Mouse (Mus musculus): ENCODE results near the gene Birc3. TPM values are rescaled to one million over a fixed set of nuclear protein-coding genes. Genes with fewer than 3 reads are reported as not detected.
"Not testable (repeated sequence)": the region's sequence is repeated elsewhere in the genome, so short reads cannot be mapped to it uniquely, and the experiment has no call there.

Gene Birc3
- total and polyA plus RNA-seq, 3 experiments: 11.6 to 26.5 TPM; not detected in 1

GRCm38 (mm10) chr9:7891796-7892195, 18.8 kb upstream of the Birc3 start:
- not testable (repeated sequence) for H3K79me2 ChIP-seq (ENCODE audit: control insufficient read depth, insufficient read depth, low read length, poor library complexity); H3K4me3 ChIP-seq (ENCODE audit: control insufficient read depth in 1 of 2, insufficient read depth in 1 of 2, low read depth in 2 of 2, low read length in 2 of 2); DNase-seq (ENCODE audit: low read depth, low spot score); H3K9ac ChIP-seq (ENCODE audit: control insufficient read depth, low read depth, low read length, poor library complexity, severe bottlenecking); H3K27me3 ChIP-seq (ENCODE audit: control insufficient read depth in 1 of 2, insufficient read depth in 2 of 2, low read length in 2 of 2); H3K4me1 ChIP-seq (ENCODE audit: control insufficient read depth in 1 of 2, insufficient read depth in 2 of 2, low read length in 2 of 2); H3K27ac ChIP-seq (ENCODE audit: control insufficient read depth, low read depth, low read length); H3K36me3 ChIP-seq (ENCODE audit: control insufficient read depth in 1 of 2, insufficient read depth in 2 of 2, low read length in 2 of 2); H3K9me3 ChIP-seq (replicated peaks; ENCODE audit: insufficient read depth, low read length)

GRCm38 (mm10) chr9:7891177-7891576, 18.2 kb upstream of the Birc3 start:
- Histone ChIP-seq H3K27me3 (ENCODE audit: control insufficient read depth in 1 of 2, insufficient read depth in 2 of 2, low read length in 2 of 2) (no peaks in the 10 kb centered on the region; a peak in 3 of 4 replicates), H3K4me1 (ENCODE audit: control insufficient read depth in 1 of 2, insufficient read depth in 2 of 2, low read length in 2 of 2) (no peaks in the 10 kb centered on the region), H3K4me3 (ENCODE audit: control insufficient read depth in 1 of 2, insufficient read depth in 1 of 2, low read depth in 2 of 2, low read length in 2 of 2) (no peak overlapping the region), H3K27ac (ENCODE audit: control insufficient read depth, low read depth, low read length) (no peak overlapping the region), H3K9me3 (replicated peaks; ENCODE audit: insufficient read depth, low read length) (no peaks in the 10 kb centered on the region), H3K36me3 (ENCODE audit: control insufficient read depth in 1 of 2, insufficient read depth in 2 of 2, low read length in 2 of 2) (no peaks in the 10 kb centered on the region), H3K9ac (ENCODE audit: control insufficient read depth, low read depth, low read length, poor library complexity, severe bottlenecking) (no peak overlapping the region), H3K79me2 (ENCODE audit: control insufficient read depth, insufficient read depth, low read length, poor library complexity) (no peaks in the 10 kb centered on the region)
- TF ChIP-seq NRF1 (IDR thresholded peaks at IDR 0.05; ENCODE audit: insufficient read depth, low read depth, low read length, poor library complexity, severe bottlenecking): no peak
- no peak for TF ChIP-seq UBTF (IDR thresholded peaks at IDR 0.05; ENCODE audit: borderline replicate concordance, insufficient read depth, low read depth, low read length)
- TF ChIP-seq JUND (IDR thresholded peaks at IDR 0.05; ENCODE audit: low read depth, low read length): no peak
- TF ChIP-seq BHLHE40 (IDR thresholded peaks at IDR 0.05; ENCODE audit: borderline replicate concordance, low read depth, low read length): no peak
- no peak for TF ChIP-seq CHD2 (IDR thresholded peaks at IDR 0.05; ENCODE audit: low read length)
- no peak for TF ChIP-seq TAL1 (IDR thresholded peaks at IDR 0.05; ENCODE audit: low read length)
- TF ChIP-seq GATA1 (IDR thresholded peaks at IDR 0.05; ENCODE audit: low read depth, low read length): no peak
- DNase-seq (ENCODE audit: low read depth, low spot score): no peak

- H3K4me1 ChIP-seq (ENCODE audit: control insufficient read depth in 1 of 2, insufficient read depth in 2 of 2, low read length in 2 of 2): no peaks in the 10 kb centered on the region
- peaks cover 0 to 4% of the 10 kb centered on the region in 2 experiments; a peak in 2 of 4 replicates for H3K27me3 ChIP-seq (ENCODE audit: control insufficient read depth in 1 of 2, insufficient read depth in 2 of 2, low read length in 2 of 2)
- H3K36me3 ChIP-seq (ENCODE audit: control insufficient read depth in 1 of 2, insufficient read depth in 2 of 2, low read length in 2 of 2): no peaks in the 10 kb centered on the region
- TF ChIP-seq BHLHE40 (IDR thresholded peaks at IDR 0.05; ENCODE audit: borderline replicate concordance, low read depth, low read length) (no peak), CTCF (IDR thresholded peaks at IDR 0.05 in 2 of 3, conservative IDR thresholded peaks at IDR 0.05 in 1 of 3; ENCODE audit: control insufficient read depth in 1 of 3, insufficient read depth in 1 of 3, low read depth in 2 of 3, low read length in 3 of 3, poor library complexity in 1 of 3, severe bottlenecking in 1 of 3) (no peak), HCFC1 (IDR thresholded peaks at IDR 0.05; ENCODE audit: low read depth, low read length) (no peak), POLR2AphosphoS2 (IDR thresholded peaks at IDR 0.05; ENCODE audit: low read length) (no peak), GATA1 (IDR thresholded peaks at IDR 0.05; ENCODE audit: low read depth, low read length) (no peak), UBTF (IDR thresholded peaks at IDR 0.05; ENCODE audit: borderline replicate concordance, insufficient read depth, low read depth, low read length) (no peak), EP300 (IDR thresholded peaks at IDR 0.05; ENCODE audit: low read depth in 1 of 2, low read length in 2 of 2) (no peak), E2F4 (IDR thresholded peaks at IDR 0.05; ENCODE audit: borderline replicate concordance, low read depth, low read length) (no peak), GABPA (IDR thresholded peaks at IDR 0.05; ENCODE audit: low read depth, low read length) (no peak), MYC (IDR thresholded peaks at IDR 0.05; ENCODE audit: low read depth, low read length) (no peak), KAT2A (conservative IDR thresholded peaks at IDR 0.05; ENCODE audit: low read depth, low read length) (no peak), RCOR1 (IDR thresholded peaks at IDR 0.05; ENCODE audit: low read depth, low read length) (no peak), CHD2 (IDR thresholded peaks at IDR 0.05; ENCODE audit: low read length) (no peak), MYB (IDR thresholded peaks at IDR 0.05; ENCODE audit: low read depth, low read length) (no peak), NELFE (IDR thresholded peaks at IDR 0.05; ENCODE audit: low read depth, low read length) (no peak), ZMIZ1 (IDR thresholded peaks at IDR 0.05; ENCODE audit: low read depth, low read length) (no peak), USF2 (IDR thresholded peaks at IDR 0.05; ENCODE audit: borderline replicate concordance in 1 of 2, insufficient read depth in 1 of 2, low read depth in 1 of 2, low read length in 2 of 2) (no peak), JUND (IDR thresholded peaks at IDR 0.05; ENCODE audit: low read depth, low read length) (no peak), MAFK (IDR thresholded peaks at IDR 0.05; ENCODE audit: borderline replicate concordance, low read depth, low read length) (no peak), POLR2A (IDR thresholded peaks at IDR 0.05; ENCODE audit: control insufficient read depth in 1 of 2, insufficient read depth in 1 of 2, low read depth in 1 of 2, low read length in 2 of 2, poor library complexity in 1 of 2) (no peak)
- no peak overlapping the region for H3K27ac ChIP-seq (ENCODE audit: control insufficient read depth, low read depth, low read length)
- no peak overlapping the region for H3K9ac ChIP-seq (ENCODE audit: control insufficient read depth, low read depth, low read length, poor library complexity, severe bottlenecking)
- H3K4me3 ChIP-seq (ENCODE audit: control insufficient read depth in 1 of 2, insufficient read depth in 1 of 2, low read depth in 2 of 2, low read length in 2 of 2): no peak overlapping the region
- H3K9me3 ChIP-seq (replicated peaks; ENCODE audit: insufficient read depth, low read length): no peaks in the 10 kb centered on the region
- H3K79me2 ChIP-seq (ENCODE audit: control insufficient read depth, insufficient read depth, low read length, poor library complexity): no peaks in the 10 kb centered on the region
- DNase-seq (ENCODE audit: low read depth, low spot score): no peak
These were observed 11.4 kb upstream of the Birc3 start for GRCm38 (mm10) chr9:7884346-7884745.
